Mouse (Mus musculus): ENCODE measurements around the gene Gipr.

- no peak for TF ChIP-seq CTCF (IDR thresholded peaks at IDR 0.05; ENCODE audit: low read depth)
- no peak for TF ChIP-seq EP300 (IDR thresholded peaks at IDR 0.05; ENCODE audit: low read depth)
Observed at GRCm38 (mm10) chr7:19170142-19170541, 4.2 kb upstream of the Gipr start.

All from liver, embryonic 14.5 days (tissue).